Mouse (Mus musculus) neural tube, embryonic 10.5 days (tissue): ENCODE measurements around the gene Bdh1.
"Not testable (repeated sequence)": the region's sequence is repeated elsewhere in the genome, so short reads cannot be mapped to it uniquely, and the experiment has no call there.

ENCODE experiments used
- DNase-seq: peaks from one replicate; pipeline ENCODE4 v3.0.0-alpha.2; 2017; ENCODE audit warnings: low spot score; ENCODE audit errors: extremely low spot score

The Bdh1 gene

DNA sequence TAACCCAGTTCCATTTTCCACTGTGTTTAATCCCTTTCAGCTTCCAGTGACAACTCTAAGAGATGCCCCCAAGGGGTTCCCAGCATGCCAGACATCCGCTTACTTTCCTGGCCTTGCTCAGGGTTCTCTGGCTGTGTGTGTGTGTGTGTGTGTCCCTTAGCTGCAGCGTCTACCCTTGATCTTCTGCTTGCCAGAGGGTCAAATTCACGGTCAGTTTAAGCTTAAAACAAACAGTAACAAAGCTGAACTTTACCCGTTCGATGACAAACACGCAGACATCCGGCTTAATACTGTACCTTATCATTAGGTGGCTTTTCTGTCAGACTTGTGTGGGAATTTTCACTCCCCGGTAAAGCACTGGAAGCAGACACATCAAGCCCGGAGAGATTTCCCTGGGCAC, at the start of gene Bdh1:
Bdh1 (plus strand) TSS at position 281 of the 400 bp plus-strand sequence.
- DNase-seq: no peak

DNA sequence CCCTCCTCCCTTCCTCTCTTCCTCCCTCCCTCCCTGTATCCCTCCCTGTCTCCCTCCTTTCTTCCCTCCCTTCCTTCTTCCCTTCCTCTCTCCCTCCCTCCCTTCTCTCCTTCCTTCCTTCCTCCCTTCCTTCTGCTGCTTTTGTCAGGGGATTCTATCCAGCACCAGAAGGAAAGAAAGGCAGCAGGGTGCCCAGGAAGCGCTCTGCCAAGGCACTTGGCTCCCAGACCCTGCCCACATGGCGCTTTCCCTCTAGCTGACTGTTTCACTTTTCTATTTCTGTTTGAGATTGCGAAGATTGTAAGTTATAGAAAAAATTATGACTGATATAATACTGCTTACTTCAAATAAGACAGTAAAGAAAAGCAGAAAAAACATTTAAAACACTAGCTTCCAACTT, 49.8 kb upstream of the Bdh1 start:
- not testable (repeated sequence) for DNase-seq

DNA sequence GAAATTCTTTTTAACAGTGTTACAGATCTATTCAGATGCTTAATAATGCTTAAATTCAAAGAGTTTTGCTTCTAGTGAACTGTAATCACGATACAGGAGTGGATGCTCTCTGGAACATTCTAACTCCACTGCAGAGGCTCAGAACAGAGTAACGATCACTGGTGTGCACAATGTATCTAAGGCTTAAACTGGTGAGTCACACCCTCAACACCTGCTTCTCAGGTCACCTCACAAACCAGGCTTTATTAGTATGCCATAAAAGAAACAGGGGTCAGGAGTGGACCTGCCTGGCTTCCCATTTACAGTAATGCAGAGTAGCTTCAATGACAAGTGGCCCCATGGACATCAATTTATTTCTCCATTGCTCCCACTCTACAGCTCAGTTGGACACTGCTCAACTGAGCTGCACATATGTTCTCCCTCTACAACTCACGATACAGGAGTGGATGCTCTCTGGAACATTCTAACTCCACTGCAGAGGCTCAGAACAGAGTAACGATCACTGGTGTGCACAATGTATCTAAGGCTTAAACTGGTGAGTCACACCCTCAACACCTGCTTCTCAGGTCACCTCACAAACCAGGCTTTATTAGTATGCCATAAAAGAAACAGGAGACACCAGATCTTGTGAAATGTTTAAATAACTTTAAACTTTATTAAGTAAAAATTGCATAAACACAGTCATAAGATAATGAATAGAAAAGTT, 46.0 kb upstream of the Bdh1 start:
- not testable (repeated sequence) for DNase-seq

DNA sequence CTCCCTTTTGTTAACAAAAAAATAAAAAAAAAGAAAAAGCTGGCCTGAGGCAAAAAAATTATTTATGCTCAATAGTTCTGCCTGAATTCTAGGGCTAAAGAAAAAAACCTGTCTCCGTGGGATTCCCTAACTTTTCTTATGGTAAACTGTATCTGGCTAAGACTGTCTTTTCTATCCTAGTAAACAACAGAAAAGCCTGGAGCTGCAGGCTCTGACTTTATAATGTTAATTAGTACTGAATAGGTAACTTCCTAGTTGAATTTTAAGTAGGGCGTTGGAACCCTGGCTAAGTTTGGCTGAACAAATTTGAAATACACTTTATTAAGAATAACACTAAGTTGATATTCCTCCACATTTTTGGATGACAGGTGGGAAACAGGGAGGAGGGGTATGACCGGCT, 33.8 kb upstream of the Bdh1 start:
- DNase-seq: not testable (repeated sequence)

DNA sequence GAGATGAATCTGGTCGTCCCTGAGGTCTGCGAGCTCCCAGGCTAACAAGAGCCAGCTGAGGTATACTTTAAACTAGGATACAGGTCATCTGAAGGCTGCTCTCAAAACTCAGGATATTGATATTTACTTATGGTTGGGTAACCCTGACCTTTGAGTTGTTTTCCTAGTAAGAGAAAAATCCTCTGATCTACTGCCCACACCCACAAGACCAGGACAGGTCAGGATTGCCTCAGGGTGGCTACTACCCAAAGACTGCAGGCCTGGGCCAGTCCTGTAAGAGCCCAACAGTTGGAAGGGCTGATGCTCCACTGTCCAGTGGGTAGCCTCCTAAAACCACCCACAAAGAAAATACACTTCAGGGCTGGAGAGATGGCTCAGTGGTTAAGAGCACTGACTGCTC, 22.8 kb upstream of the Bdh1 start:
- DNase-seq: no peak

DNA sequence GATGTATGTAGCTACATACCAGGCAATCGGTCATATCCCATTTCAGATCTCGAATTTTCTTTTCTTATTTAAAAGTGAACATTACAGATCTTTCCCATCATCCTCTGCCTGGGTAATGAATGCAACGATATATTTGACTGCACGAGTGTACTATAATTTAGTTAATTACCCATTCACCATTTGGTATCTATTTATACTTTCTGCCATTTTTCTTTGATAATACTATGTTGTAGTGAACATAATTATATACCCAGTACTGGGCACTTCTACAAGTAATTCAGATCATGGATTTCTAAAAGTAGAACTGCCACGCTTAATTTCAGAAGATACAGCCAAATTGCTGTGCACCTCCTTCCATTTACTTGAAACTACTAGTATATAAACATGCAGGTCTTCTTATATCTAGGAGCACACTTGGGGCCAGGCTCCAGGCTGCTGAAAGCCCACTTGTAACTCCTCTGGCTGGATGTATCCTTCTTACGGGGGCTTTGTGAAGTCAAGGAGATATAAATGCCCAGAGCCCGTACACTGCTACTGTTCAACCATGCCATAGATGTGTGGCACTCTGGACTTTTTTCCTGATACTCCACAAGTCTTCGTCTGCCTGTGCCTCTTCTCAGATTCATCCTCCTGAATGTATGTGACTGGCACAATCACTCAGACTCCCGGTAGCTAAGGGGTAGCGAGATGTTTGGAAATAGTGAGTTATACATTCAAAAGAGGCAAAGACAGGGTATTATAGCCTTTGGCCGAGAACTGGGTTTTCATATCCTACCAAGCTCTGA, 21.0 kb upstream of the Bdh1 start:
- DNase-seq: no peak

GRCm38 (mm10) chr16:31402096-31402495, 20.0 kb upstream of the Bdh1 start:
- no peak for DNase-seq

DNA sequence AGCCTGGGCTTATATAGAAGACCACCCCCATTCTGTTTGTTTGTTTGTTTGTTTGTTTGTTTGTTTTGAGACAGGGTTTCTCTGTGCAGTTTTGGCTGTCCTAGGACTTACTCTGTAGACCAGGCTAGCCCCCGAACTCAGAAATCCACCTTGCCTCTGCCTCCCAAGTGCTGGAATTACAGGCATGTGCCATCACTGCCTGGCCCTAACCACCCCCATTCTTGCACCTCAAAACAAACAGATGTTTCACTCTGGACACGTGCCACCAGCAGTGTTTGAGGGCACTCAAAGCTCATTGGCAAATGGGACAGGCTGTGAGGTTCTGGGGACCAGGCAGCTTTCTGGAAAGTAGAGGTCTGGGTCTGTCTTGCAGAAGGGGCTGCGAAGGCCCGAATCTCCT, 18.1 kb upstream of the Bdh1 start:
- DNase-seq: no peak

GRCm38 (mm10) chr16:31405040-31405439, 17.0 kb upstream of the Bdh1 start:
- DNase-seq: peak; percentile 9

- DNase-seq: no peak
Observed at GRCm38 (mm10) chr16:31407872-31408271, 14.2 kb upstream of the Bdh1 start.

DNA sequence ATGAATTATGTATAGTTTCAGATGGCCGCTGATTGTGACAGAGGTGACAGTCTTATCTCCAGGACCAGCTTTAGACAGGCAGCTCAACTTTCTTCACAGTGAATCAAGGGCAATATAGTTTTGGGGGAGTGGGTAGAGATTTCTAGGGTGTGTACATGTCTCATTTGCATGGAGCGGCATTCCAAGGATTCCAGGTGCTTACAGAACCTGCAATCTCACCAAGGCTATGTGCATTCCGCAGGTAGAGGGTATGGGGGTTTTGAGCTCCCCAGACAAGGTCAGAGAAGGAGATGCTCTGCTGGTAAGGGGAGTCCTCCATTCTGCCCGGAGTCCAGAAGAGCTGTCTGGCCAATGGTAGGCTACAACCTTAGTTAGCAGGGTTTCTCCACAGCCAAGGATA, 11.1 kb upstream of the Bdh1 start:
- DNase-seq: no peak

DNA sequence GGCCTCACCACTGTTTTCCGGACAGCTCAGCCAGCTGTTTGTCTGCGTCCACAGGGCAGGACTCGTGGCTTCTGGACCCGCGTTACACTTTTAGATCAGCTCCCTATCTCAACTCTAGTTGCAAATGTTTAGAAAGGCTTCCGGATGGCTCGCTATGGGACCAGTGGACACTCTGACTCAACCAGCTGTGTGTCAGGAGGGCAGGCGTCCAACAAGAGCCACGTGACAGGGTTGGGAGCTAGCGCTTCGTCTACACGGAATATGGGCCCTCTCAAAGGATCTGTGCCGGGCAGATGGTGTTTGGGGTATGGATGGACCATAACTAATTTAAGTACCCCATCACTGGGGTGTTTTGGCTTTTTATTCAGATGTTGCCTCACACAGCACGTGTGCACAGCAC, 9.8 kb upstream of the Bdh1 start:
- DNase-seq: no peak

DNA sequence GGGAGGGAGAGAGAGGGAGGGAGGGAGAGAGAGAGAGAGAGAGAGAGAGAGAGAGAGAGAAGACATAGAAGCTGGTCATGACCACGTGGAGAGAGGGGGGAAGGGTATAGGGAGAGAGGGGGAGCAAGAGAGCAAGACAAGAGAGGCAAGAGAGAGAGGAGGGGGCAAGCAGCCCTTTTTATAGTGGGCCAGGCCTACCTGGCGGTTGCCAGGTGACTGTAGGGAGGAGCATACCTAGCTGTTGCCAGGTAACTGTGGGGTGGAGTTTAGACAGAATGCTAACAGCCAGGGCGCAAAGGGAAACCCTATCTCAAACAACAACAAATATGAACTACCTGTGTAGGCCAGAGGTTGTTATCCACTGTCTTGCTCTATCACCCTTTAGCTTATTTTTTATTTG, 8.3 kb upstream of the Bdh1 start:
- no peak for DNase-seq

GRCm38 (mm10) chr16:31415885-31416450, 6.1 kb upstream of the Bdh1 start:
- DNase-seq: no peak

DNA sequence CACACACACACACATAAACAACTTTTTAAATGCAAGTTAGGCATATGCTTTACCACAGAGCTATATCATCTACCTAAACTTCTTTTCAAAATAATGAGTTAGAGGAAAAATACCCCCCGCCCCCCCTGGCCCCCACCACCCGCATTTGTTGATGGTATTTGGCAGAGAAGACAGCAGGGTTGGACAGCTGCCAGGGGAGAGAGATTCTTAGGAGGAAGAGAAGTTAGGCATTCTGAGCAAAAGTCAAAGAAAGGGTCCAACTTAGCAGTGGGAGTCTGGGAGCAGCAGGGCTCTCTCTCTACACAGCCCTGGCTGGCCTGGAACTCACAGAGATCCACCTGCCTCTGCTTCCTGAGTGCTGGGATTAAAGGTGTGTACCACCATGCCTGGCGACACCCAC, 3.4 kb upstream of the Bdh1 start:
- no peak for DNase-seq

DNA sequence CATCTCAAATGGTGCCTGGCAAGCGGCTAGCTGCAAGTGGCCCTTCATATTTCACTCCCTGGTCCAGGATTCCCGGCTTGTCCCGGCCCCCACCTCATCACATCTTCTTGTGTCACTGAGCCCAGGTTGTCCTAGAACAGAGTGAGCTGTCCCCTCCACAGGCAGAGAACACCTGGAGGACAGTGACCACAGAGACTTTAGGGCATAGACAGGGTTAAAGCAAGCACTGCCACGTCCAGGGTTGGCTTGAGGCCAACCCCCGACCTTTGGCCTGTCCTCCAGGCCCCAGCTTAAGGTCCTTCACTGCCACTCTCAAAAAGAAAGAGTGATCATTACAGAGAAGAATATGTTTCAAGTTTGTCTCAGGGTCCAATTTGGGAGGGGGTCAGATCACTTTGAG, 2.6 kb upstream of the Bdh1 start:
- no peak for DNase-seq

DNA sequence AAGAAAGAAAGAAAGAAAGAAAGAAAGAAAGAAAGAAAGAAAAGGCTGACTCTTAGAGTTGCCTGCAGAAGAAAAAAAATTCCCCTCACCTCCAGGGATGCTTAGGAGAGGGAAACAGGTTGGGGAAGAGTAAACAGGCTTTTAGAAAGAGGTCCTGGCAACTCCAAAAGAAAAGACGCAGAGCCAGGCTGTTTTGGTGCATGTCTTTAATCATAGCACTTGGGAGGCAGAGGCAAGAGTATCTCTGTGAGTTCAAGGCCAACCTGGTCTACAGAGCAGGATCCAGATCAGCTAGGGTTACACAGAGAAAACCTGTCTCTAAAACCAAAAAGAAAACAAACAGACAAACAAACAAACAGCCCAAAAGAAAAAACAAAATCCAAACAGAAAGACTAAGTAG, 642 bp downstream of the Bdh1 start:
- no peak for DNase-seq

DNA sequence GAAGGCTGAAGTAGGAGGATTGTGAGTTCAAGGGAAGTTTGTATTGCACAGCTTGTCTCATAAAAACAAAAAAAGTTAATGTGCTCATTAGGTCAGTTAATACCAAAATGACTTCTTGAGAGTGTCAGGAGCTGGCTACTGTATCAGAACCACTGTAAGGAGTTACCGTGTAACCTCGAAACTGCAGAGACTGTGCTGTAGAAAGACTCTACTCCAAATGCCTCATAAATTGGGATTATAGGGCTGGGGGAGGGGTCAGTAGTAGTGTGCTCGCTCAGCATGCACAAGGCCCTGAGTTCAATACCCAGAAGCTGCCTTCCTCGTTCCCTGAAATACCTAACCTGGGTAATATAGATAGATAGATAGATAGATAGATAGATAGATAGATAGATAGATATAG, 1.3 kb downstream of the Bdh1 start:
- no peak for DNase-seq

DNA sequence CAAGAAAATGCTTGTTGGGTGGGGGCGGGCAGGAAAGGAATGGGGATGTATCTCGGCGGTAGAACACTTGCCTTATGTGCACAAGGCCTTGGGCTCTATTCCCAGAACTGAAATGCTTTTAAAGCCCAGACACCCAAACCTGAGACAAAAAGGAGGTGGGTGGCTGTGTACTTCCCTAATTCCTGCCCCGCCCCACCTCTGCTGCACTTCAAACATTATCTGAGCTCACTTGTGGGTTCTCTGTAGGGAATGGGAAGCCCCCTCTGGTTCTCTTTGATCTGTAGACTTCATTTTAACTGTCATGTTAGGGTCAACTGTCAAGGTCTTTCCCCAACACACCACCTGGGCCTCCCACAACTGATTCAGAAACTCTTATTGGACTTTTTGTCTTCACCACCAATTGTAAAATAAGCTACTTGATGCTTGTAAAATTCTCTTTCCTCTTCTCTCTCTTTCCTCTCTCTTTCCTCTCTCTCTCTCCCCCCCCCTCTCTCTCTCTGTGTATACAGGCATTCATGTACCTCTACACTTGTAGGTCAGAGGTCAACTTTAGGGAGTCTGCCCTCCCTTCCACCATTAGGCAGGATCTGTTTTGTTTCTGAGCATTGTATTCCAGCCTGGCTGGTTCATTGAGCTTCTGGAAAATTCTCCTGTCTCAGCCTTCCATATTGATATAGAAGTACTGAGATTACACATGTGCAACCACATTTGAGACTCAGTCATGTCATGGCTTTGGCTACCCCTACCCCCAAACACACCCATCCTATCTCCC, 2.5 kb downstream of the Bdh1 start:
- no peak for DNase-seq

- peak; percentile 78 for DNase-seq
Observed at GRCm38 (mm10) chr16:31425508-31425907, 3.4 kb downstream of the Bdh1 start.

- DNase-seq: no peak
Observed at GRCm38 (mm10) chr16:31426496-31427126, 4.5 kb downstream of the Bdh1 start.

GRCm38 (mm10) chr16:31428335-31428674, 6.2 kb downstream of the Bdh1 start:
- DNase-seq: no peak
